Mouse (Mus musculus) small intestine, adult 2 months (tissue): ENCODE results near the gene Rph3a.
"Not testable (repeated sequence)": the region's sequence is repeated elsewhere in the genome, so short reads cannot be mapped to it uniquely, and the experiment has no call there.

ENCODE experiments used
- CTCF ChIP-seq: fragments of 200-500 bp; IDR thresholded peaks from 2 replicates; pipeline ENCODE4 v1.5.1; 2012; ENCODE audit warnings: low read depth, mild to moderate bottlenecking, control low read depth, inconsistent platforms, low read length, moderate library complexity, mixed read lengths; ENCODE audit not compliant: insufficient replicate concordance, insufficient read length; ENCODE audit errors: extremely low read depth
- POLR2A ChIP-seq: fragments of 200-500 bp; IDR thresholded peaks from 2 replicates; pipeline ENCODE4 v1.6.1; 2012; ENCODE audit warnings: low read depth, mild to moderate bottlenecking, control low read depth, inconsistent platforms, low read length, moderate library complexity

GRCm38 (mm10) chr5:120926311-120926710, 83.6 kb downstream of the Rph3a start:
- not testable (repeated sequence) for TF ChIP-seq POLR2A, CTCF
